Mouse (Mus musculus) hindbrain, embryonic 12.5 days (tissue): Measurements from ENCODE around the gene Rnf115. TPM values are rescaled to one million over a fixed set of nuclear protein-coding genes. Genes with fewer than 3 reads are reported as not detected.
"Not testable (repeated sequence)": the region's sequence is repeated elsewhere in the genome, so short reads cannot be mapped to it uniquely, and the experiment has no call there.

ENCODE experiments used
- ATAC-seq: fragments of 200-750 bp; cut with Nextera tagmentation; 2 replicates; pipeline ENCODE4 v1.8.0; 2017; ENCODE audit warnings: moderate TSS enrichment; ENCODE audit not compliant: low FRiP score
- H3K27ac ChIP-seq: fragments of 300-500 bp; sonication (generic); 2 replicates; pipeline ENCODE4 v1.5.1; 2016; ENCODE audit warnings: mild to moderate bottlenecking
- H3K27me3 ChIP-seq: fragments of 300-500 bp; sonication (generic); 2 replicates; pipeline ENCODE4 v1.6.1; 2016; ENCODE audit warnings: mild to moderate bottlenecking
- H3K36me3 ChIP-seq: fragments of 300-500 bp; sonication (generic); 2 replicates; pipeline ENCODE4 v1.6.1; 2016; ENCODE audit warnings: mild to moderate bottlenecking
- H3K4me1 ChIP-seq: fragments of 300-500 bp; sonication (generic); 2 replicates; pipeline ENCODE4 v1.6.1; 2016
- H3K4me2 ChIP-seq: fragments of 300-500 bp; sonication (generic); replicated peaks from 2 replicates; pipeline ENCODE4 v1.6.1; 2016; ENCODE audit warnings: mild to moderate bottlenecking
- H3K4me3 ChIP-seq: fragments of 300-500 bp; sonication (generic); 2 replicates; pipeline ENCODE4 v1.5.1; 2016; ENCODE audit warnings: mild to moderate bottlenecking
- H3K9ac ChIP-seq: fragments of 300-500 bp; sonication (generic); 2 replicates; pipeline ENCODE4 v1.6.1; 2016; ENCODE audit warnings: mild to moderate bottlenecking, moderate library complexity
- H3K9me3 ChIP-seq: fragments of 300-500 bp; sonication (generic); replicated peaks from 2 replicates; pipeline ENCODE4 v1.6.1; 2016; ENCODE audit warnings: mild to moderate bottlenecking
- WGBS: fragments of 180-500 bp; shearing (Covaris S2); methylation state at CpG from one replicate; pipeline ENCODE4 v1.1.7; 2016; 5-methylcytosine and 5-hydroxymethylcytosine counted together
- polyA plus RNA-seq: library from polyadenylated mRNA; unstranded; fragments of >200 nt; fragmentation: Nextera tagmentation; extraction: Ambion mirVana; gene quantifications from 2 replicates; pipeline ENCODE4 v1.2.1, GENCODE M21; 2016

Gene Rnf115
- polyA plus RNA-seq, 1 experiment from 2014 or later = 78.2 TPM

DNA sequence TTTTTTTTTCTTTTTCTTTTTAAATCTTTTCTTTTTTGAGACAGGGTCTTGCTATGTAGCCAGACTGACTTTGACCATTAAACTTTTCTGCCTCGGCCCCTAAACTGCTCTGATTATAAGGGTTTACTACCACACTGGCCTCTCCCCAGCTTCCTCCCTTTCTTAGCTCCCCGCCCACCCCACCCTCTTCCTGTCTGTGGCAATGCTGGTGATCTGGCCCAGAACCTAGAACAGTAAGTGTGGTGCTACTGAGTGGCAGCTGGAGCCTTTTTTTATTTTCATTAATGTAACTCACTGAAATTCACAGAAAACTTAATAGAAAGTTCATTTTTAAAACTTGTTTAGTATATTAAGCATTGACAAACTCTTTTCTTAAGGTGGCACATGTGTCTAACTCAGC, 11.6 kb upstream of the Rnf115 start:
- WGBS = 83% methylated on average over 2 of the region's 2 CpGs
- ATAC-seq = no peak

GRCm38 (mm10) chr3:96719173-96719572, 8.3 kb upstream of the Rnf115 start:
- no peak overlapping the region for H3K4me2 ChIP-seq
- no peak overlapping the region for H3K27ac ChIP-seq
- H3K4me1 ChIP-seq = no peaks in the 10 kb centered on the region; the same call in none of the 2 replicates
- H3K9me3 ChIP-seq = no peaks in the 10 kb centered on the region
- H3K9ac ChIP-seq = 0 out of 2 replicates have a peak overlapping the region, but pooled peaks have one; percentile 27
- peaks cover 78% of the 10 kb centered on the region for H3K36me3 ChIP-seq
- H3K27me3 ChIP-seq = no peaks in the 10 kb centered on the region
- ATAC-seq = no peak
- H3K4me3 ChIP-seq = no peak overlapping the region
- 31% methylated on average over 14 of the region's 14 CpGs for WGBS

More for the DNA sequence above, 11.6 kb upstream of the Rnf115 start:
- no peaks in the 10 kb centered on the region for H3K27me3 ChIP-seq
- peaks cover 80% of the 10 kb centered on the region for H3K36me3 ChIP-seq
- no peaks in the 10 kb centered on the region for H3K9me3 ChIP-seq
- H3K4me1 ChIP-seq = no peaks in the 10 kb centered on the region; the same call in none of the 2 replicates
- H3K4me3 ChIP-seq = no peak overlapping the region
- H3K27ac ChIP-seq = no peak overlapping the region
- H3K4me2 ChIP-seq = no peak overlapping the region
- H3K9ac ChIP-seq = no peak overlapping the region

DNA sequence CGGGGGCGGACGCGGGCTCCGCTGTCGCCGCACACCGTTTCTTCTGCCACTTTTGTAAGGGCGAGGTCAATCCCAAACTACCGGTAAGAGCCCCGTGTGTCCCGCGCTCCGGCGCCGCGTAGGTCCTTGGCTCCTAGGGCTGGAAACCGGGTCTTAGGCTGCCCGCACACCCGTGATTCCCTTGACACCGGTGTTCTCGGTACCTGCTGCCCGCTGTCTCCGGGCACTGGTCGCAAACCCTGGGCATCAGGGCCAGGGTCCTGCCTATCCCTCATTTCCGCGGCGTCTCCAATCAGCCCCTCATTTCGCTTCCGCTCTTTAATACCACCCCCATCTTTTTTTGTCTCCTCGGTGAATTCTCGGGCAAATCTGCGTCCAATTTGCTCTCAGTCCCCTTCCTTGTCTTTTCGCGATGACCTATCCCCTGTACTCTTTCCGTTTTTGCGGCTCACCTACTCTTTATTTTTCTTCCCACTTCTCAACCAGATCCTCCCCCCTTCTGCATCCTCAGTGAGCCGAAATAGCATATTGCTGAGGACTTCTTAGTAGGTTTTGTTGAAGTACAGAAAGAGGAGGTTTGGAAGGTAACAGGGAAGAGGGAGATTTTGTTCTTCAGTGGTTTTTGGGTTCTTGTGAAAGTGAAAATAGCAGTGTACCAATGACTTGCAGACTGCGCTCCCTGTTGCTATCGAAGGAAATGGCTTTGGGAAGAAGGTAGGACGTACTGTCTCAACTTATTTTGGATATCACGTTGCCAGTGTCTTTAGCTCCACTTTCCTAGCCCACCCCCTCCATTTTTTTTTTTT, 567 bp downstream of the Rnf115 start:
- WGBS = under 1% methylated on average over 41 of the region's 42 CpGs
- Histone ChIP-seq H3K9me3 (no peaks in the 10 kb centered on the region), H3K27ac (peak overlapping the region; percentile 91), H3K9ac (peak overlapping the region; percentile 88), H3K27me3 (no peaks in the 10 kb centered on the region), H3K4me2 (peak overlapping the region; percentile 58), H3K4me3 (peak overlapping the region; percentile 90), H3K36me3 (peaks cover 12% of the 10 kb centered on the region), H3K4me1 (peaks cover 22% of the 10 kb centered on the region)
- ATAC-seq = peak; percentile 69

DNA sequence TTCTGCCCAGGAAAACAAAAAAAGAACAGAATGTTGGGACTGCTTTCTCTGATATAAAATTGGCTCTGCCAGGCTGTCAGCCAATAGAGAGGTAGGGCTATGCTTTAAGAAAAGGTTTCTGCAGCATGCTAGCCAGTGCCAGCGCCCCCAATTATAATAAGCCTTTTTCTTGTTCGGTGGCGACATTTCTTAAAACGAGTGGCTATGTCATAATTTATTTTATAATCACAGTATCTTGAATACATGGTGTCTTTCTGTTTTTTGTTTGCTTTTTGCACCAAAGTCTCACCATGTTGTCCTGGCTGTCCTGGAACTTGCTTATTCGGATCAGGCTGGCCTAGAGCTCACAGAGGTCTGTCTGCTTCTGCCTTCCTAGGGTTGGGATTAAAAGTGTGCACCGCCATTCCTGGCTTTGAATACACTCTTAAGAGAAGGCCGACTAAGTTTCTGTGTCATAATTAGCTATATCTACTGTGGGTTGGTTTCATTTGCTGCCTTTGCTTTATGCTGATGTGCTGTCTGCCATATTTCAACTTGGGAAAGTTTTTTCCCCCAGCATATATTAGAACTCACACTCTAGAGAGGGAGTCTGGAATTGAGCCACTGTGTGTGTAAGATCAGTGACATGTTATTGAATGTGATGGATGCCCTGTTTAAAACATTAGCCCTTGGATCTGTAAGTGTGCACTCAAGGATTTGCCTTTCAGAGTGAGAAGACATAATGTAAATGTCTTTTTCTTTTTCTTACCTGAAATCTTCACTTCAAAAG, 1.4 kb downstream of the Rnf115 start:
- Histone ChIP-seq H3K36me3 (peaks cover 4% of the 10 kb centered on the region), H3K4me3 (peak overlapping the region; percentile 90), H3K9me3 (no peaks in the 10 kb centered on the region), H3K9ac (peak overlapping the region; percentile 88), H3K27ac (no peak overlapping the region), H3K4me2 (peak overlapping the region; percentile 58), H3K4me1 (peaks cover 22% of the 10 kb centered on the region), H3K27me3 (no peaks in the 10 kb centered on the region)
- 50% methylated on average over 7 of the region's 7 CpGs for WGBS
- ATAC-seq = no peak

DNA sequence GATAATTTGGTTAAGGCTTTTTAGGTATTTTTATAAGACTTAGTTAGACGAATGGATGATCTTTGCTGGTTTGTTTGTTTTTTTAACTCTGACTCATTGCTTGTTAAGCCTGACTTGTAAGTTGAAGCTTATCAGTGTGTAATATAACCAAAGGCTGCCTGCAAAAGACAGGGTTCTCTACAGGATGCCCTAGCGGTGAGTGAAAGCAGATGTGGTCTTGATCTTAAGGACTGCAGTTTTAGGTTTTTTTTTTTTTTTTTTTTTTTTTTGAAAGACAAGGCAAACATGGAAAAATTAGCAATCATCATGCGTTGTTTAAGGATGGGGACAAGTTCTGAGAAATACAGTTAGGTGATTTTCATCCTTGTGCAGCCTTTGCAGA, 1.9 kb downstream of the Rnf115 start:
- Histone ChIP-seq H3K9me3 (no peaks in the 10 kb centered on the region), H3K27me3 (no peaks in the 10 kb centered on the region), H3K9ac (no peak overlapping the region), H3K4me3 (no peak overlapping the region), H3K4me1 (peaks cover 22% of the 10 kb centered on the region), H3K4me2 (no peak overlapping the region), H3K27ac (no peak overlapping the region), H3K36me3 (no peaks in the 10 kb centered on the region)
- ATAC-seq = no peak
- 64% methylated on average over 3 of the region's 3 CpGs for WGBS

DNA sequence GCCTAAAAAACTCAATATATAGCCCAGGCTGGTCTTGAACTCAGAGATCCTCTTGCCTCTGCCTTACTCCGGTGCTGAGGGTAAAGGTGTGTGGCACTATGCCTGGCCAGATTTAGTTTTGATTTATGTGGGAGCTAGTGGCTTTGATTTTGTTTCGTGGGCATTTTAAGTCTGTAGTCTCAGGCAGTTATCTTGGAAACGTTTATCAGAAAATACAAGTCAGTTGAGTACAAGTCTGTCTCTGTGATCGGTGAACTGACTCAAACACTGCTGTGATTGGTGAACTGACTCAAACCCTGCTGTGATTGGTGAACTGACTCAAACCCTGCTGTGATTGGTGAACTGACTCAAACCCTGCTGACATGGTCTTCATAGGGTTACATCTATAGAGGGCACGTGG, 3.3 kb downstream of the Rnf115 start:
- no peak overlapping the region for H3K4me2 ChIP-seq
- no peaks in the 10 kb centered on the region for H3K27me3 ChIP-seq
- no peaks in the 10 kb centered on the region for H3K9me3 ChIP-seq
- 68% methylated on average over 5 of the region's 5 CpGs for WGBS
- no peak overlapping the region for H3K27ac ChIP-seq
- no peak for ATAC-seq
- peaks cover 22% of the 10 kb centered on the region for H3K4me1 ChIP-seq
- no peak overlapping the region for H3K4me3 ChIP-seq
- no peaks in the 10 kb centered on the region for H3K36me3 ChIP-seq
- no peak overlapping the region for H3K9ac ChIP-seq

DNA sequence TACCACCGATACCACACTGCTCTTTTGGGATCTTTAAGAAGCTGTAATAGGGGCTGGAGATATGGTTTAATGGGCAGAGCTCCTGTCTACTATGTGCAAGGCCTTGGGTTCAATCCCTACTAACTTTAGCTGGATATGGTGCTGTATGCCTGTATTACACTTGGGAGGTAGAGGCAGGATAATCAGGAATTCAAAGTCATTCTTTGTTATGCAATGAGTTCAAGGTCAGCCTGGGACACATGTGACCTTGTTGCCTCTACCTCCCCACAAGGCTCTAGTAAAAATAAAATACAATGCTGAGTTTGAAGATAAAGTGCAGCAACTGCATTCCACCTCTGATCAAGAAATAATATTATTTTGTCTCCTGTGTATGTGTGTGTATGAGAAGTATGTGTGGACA, 6.5 kb downstream of the Rnf115 start:
- H3K4me2 ChIP-seq = no peak overlapping the region
- ATAC-seq = no peak
- peaks cover 9% of the 10 kb centered on the region for H3K4me1 ChIP-seq
- no peaks in the 10 kb centered on the region for H3K36me3 ChIP-seq
- H3K27me3 ChIP-seq = no peaks in the 10 kb centered on the region
- H3K4me3 ChIP-seq = no peak overlapping the region
- no peak overlapping the region for H3K9ac ChIP-seq
- H3K9me3 ChIP-seq = no peaks in the 10 kb centered on the region
- 94% methylated on average over 1 of the region's 1 CpGs for WGBS
- H3K27ac ChIP-seq = no peak overlapping the region

- no peak overlapping the region for H3K9ac ChIP-seq
- no peak for ATAC-seq
- no peaks in the 10 kb centered on the region for H3K9me3 ChIP-seq
- no peaks in the 10 kb centered on the region for H3K36me3 ChIP-seq
- no peak overlapping the region for H3K27ac ChIP-seq
- no peak overlapping the region for H3K4me3 ChIP-seq
- H3K4me1 ChIP-seq = peaks cover 5% of the 10 kb centered on the region; the same call in 1 of the 2 replicates
- 80% methylated on average over 2 of the region's 2 CpGs for WGBS
- H3K4me2 ChIP-seq = no peak overlapping the region
- H3K27me3 ChIP-seq = no peaks in the 10 kb centered on the region
Observed at GRCm38 (mm10) chr3:96735200-96735599, 7.7 kb downstream of the Rnf115 start.

DNA sequence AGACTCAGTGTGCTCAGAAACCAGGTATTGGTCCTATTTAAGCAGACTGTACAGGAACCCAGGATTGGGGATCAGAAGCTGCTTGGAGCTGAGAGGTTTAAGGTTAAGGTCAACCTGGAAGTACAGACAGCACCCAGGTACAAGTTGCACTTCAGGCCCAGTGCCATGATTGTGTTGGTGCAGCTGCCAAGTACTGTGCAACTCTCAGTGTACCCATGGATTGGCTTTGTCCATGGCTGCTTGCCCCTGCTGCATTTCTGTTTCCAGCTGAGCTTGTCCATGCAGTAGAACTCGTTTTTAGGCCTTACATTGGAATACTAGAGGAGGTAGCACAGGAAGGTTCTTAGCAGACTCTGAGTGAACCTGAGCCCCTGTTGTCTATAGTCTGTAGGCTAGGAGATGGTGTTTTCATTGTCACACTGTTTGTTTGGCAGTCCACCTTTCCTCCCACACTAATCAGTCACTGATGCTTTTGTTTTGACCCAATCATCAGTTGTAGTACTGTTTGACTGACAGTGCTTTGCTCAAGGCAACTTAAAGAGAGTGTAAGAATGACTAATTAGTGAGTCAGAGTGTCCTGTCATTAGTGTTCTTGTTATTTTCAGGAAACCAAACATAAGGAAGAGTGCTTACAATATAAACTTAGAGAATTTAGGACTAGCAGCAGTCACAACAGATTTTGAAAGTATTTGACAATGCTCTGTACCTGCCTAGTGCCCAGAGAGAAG, 9.7 kb downstream of the Rnf115 start:
- 40% methylated on average over 1 of the region's 1 CpGs for WGBS
- ATAC-seq = no peak
- no peaks in the 10 kb centered on the region for H3K9me3 ChIP-seq
- H3K36me3 ChIP-seq = no peaks in the 10 kb centered on the region
- no peak overlapping the region for H3K4me3 ChIP-seq
- H3K9ac ChIP-seq = no peak overlapping the region
- H3K27ac ChIP-seq = no peak overlapping the region
- H3K4me1 ChIP-seq = no peaks in the 10 kb centered on the region
- no peak overlapping the region for H3K4me2 ChIP-seq
- no peaks in the 10 kb centered on the region for H3K27me3 ChIP-seq

- Histone ChIP-seq H3K27ac (no peak overlapping the region), H3K4me2 (no peak overlapping the region), H3K36me3 (no peaks in the 10 kb centered on the region), H3K4me3 (no peak overlapping the region), H3K9ac (no peak overlapping the region), H3K27me3 (no peaks in the 10 kb centered on the region), H3K4me1 (no peaks in the 10 kb centered on the region), H3K9me3 (no peaks in the 10 kb centered on the region)
- no peak for ATAC-seq
- WGBS = 82% methylated on average over 1 of the region's 1 CpGs
Observed at GRCm38 (mm10) chr3:96737995-96738394, 10.5 kb downstream of the Rnf115 start.

- not testable (repeated sequence) for H3K27ac ChIP-seq, H3K36me3 ChIP-seq, H3K4me2 ChIP-seq, H3K4me3 ChIP-seq, H3K27me3 ChIP-seq, ATAC-seq, H3K4me1 ChIP-seq, H3K9me3 ChIP-seq, H3K9ac ChIP-seq
Observed at GRCm38 (mm10) chr3:96740279-96740678, 12.8 kb downstream of the Rnf115 start.

- no peaks in the 10 kb centered on the region for H3K4me1 ChIP-seq
- H3K36me3 ChIP-seq = 0 out of 2 replicates have a peak, but pooled peaks cover 2% of the 10 kb centered on the region
- no peaks in the 10 kb centered on the region for H3K27me3 ChIP-seq
- H3K9me3 ChIP-seq = no peaks in the 10 kb centered on the region
- ATAC-seq = no peak
- no peak overlapping the region for H3K4me2 ChIP-seq
- no peak overlapping the region for H3K9ac ChIP-seq
- no peak overlapping the region for H3K27ac ChIP-seq
- 98% methylated on average over 3 of the region's 3 CpGs for WGBS
- H3K4me3 ChIP-seq = no peak overlapping the region
Observed at GRCm38 (mm10) chr3:96744348-96744747, 16.9 kb downstream of the Rnf115 start.
